25 mouse cellular contexts compared by ENCODE assay signal in the genomic region with DNA sequence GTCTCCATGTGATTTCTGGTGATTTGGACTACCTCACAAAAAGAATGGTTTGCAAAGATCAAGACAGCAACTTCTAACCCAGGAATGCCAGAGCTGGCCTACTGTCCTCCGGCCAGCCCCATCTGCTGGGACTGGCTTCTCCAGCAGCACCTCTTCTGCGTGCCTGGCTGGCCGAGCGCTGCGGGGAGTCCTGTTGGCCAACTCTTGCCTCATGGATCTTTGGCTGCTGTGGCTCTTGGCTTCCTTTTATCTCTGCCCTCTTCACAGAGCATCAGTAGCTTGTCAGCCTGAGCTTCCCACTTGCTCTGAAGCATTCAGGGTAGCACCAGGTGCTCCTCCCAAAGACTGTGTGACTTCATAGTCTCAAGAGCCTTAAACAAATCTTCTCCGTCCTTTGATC. TPM values are rescaled to one million over a fixed set of nuclear protein-coding genes. Genes with fewer than 3 reads are reported as not detected.
DNase-seq lines count a peak whose midpoint lies in the region; ATAC-seq lines count a peak whose summit lies in the region.
"Had no signal": no experiment of that assay in that cellular context is flagged by ENCODE, and none has a peak within 500 bp of the region (broad histone marks: within the 10 kb centered on the region; RNA-seq: fewer than 3 reads in every experiment).

No protein-coding gene starts in this region.

- H3K4me1 ChIP-seq in heart, embryonic 10.5 days: no peaks in the 10 kb centered on the region
- H3K4me1 ChIP-seq in hindbrain, embryonic 14.5 days (replicated peaks; ENCODE audit: control insufficient read depth, insufficient read depth, low read length): no peaks in the 10 kb centered on the region
- no peaks in the 10 kb centered on the region for H3K4me1 ChIP-seq in hindbrain, embryonic 13.5 days (replicated peaks)
- H3K4me1 ChIP-seq: forebrain, embryonic 13.5 days; intestine, embryonic 15.5 days; liver, embryonic 12.5 days had no signal

- no peak overlapping the region for H3K4me2 ChIP-seq in hindbrain, embryonic 14.5 days (replicated peaks)
- no peak overlapping the region for H3K4me2 ChIP-seq in hindbrain, embryonic 13.5 days
- H3K4me2 ChIP-seq: forebrain, embryonic 13.5 days; intestine, embryonic 15.5 days; liver, embryonic 12.5 days; midbrain, embryonic 11.5 days had no signal

- H3K4me3 ChIP-seq in heart, embryonic 10.5 days: no peak overlapping the region
- H3K4me3 ChIP-seq in hindbrain, embryonic 14.5 days (replicated peaks; ENCODE audit: low read length): no peak overlapping the region
- no peak overlapping the region for H3K4me3 ChIP-seq in hindbrain, embryonic 13.5 days
- H3K4me3 ChIP-seq: forebrain, embryonic 13.5 days; intestine, embryonic 15.5 days; layer of hippocampus, adult 2 months; left cerebral cortex, adult 2 months; liver, embryonic 12.5 days had no signal

- ATAC-seq in hindbrain, embryonic 14.5 days (ENCODE audit: low FRiP score): no peak
- ATAC-seq in hindbrain, embryonic 13.5 days (ENCODE audit: low FRiP score): no peak
- ATAC-seq: CD4-positive, CD25-positive, alpha-beta regulatory T cell, adult 4 months; forebrain, embryonic 13.5 days; intestine, embryonic 15.5 days; liver, embryonic 12.5 days; liver, postnatal 0 days; midbrain, embryonic 16.5 days had no signal

- H3K9me3 ChIP-seq in heart, embryonic 10.5 days: no peaks in the 10 kb centered on the region
- H3K9me3 ChIP-seq in hindbrain, embryonic 14.5 days (ENCODE audit: control insufficient read depth, low read length): no peaks in the 10 kb centered on the region
- no peaks in the 10 kb centered on the region for H3K9me3 ChIP-seq in hindbrain, embryonic 13.5 days
- H3K9me3 ChIP-seq: forebrain, embryonic 13.5 days; intestine, embryonic 15.5 days; liver, embryonic 12.5 days had no signal

- DNase-seq in cerebellum, adult 8-10 months: peak; percentile 46
- no peak for DNase-seq in cerebellum, adult 11-12 months
- peak; percentile 92 for DNase-seq in heart, adult 11 months
- no peak for DNase-seq in heart, embryonic 10.5 days (ENCODE audit: low spot score)
- no peak for DNase-seq in hindbrain, embryonic 14.5 days (ENCODE audit: low spot score)
- no peak for DNase-seq in retina, embryonic 14.5 days (ENCODE audit: low spot score)
- DNase-seq: adrenal gland, postnatal 36 days; gastrocnemius, postnatal 25 days; kidney, adult 2 months; kidney, postnatal 36 days; liver, postnatal 0 days; lung, postnatal 36 days; right cerebral cortex, adult 18-20 months; spleen, adult 18-20 months; thymus, postnatal 14 days had no signal

- H3K9ac ChIP-seq in hindbrain, embryonic 14.5 days: no peak overlapping the region
- no peak overlapping the region for H3K9ac ChIP-seq in hindbrain, embryonic 13.5 days
- H3K9ac ChIP-seq: forebrain, embryonic 13.5 days; intestine, embryonic 15.5 days; liver, embryonic 12.5 days; liver, postnatal 0 days had no signal

- H3K36me3 ChIP-seq in heart, embryonic 10.5 days: peaks cover 93% of the 10 kb centered on the region
- peaks cover 78% of the 10 kb centered on the region for H3K36me3 ChIP-seq in hindbrain, embryonic 14.5 days (replicated peaks; ENCODE audit: control insufficient read depth, insufficient read depth)
- H3K36me3 ChIP-seq in hindbrain, embryonic 13.5 days: peaks cover 82% of the 10 kb centered on the region

- 94% methylated on average over 6 of the region's 6 CpGs for WGBS in heart, embryonic 10.5 days
- WGBS in hindbrain, embryonic 14.5 days: 94% methylated on average over 6 of the region's 6 CpGs
- 97% methylated on average over 6 of the region's 6 CpGs for WGBS in hindbrain, embryonic 13.5 days

- H3K27me3 ChIP-seq in heart, embryonic 10.5 days (ENCODE audit: insufficient read depth, poor library complexity, severe bottlenecking): no peaks in the 10 kb centered on the region
- H3K27me3 ChIP-seq in hindbrain, embryonic 14.5 days (ENCODE audit: control insufficient read depth, insufficient read depth, low read length): no peaks in the 10 kb centered on the region
- no peaks in the 10 kb centered on the region for H3K27me3 ChIP-seq in hindbrain, embryonic 13.5 days
- H3K27me3 ChIP-seq: forebrain, embryonic 13.5 days; intestine, embryonic 15.5 days; liver, embryonic 12.5 days had no signal

- no peak overlapping the region for H3K27ac ChIP-seq in heart, embryonic 10.5 days
- H3K27ac ChIP-seq in hindbrain, embryonic 14.5 days: 0 out of 2 replicates have a peak overlapping the region, but pooled peaks have one; percentile 5
- H3K27ac ChIP-seq in hindbrain, embryonic 13.5 days: no peak overlapping the region
- H3K27ac ChIP-seq: forebrain, embryonic 13.5 days; intestine, embryonic 15.5 days; left cerebral cortex, adult 2 months; liver, embryonic 12.5 days had no signal

RNA-seq across cellular contexts. Expression of a gene that starts 25.5 kb away (rescaled TPM):
- not detected in 2 replicates for polyA plus RNA-seq in heart, embryonic 10.5 days (2016; fragmentation: Nextera tagmentation; extraction: Ambion mirVana)
- 98.6 and 100 TPM in 2 replicates for polyA plus RNA-seq in hindbrain, embryonic 14.5 days (2014; fragmentation: Nextera tagmentation; extraction: Ambion mirVana)
- polyA plus RNA-seq in hindbrain, embryonic 13.5 days (2015; fragmentation: Nextera tagmentation; extraction: Ambion mirVana): 50.2 and 52.0 TPM in 2 replicates
- polyA plus RNA-seq: CD4-positive, CD25-positive, alpha-beta regulatory T cell, adult 4 months; kidney, adult 2 months; liver, embryonic 12.5 days; liver, postnatal 0 days; urinary bladder, adult 2 months had no signal

RNA-seq across cellular contexts. Expression of a gene that starts 36.8 kb away (rescaled TPM):
- polyA plus RNA-seq in heart, embryonic 10.5 days (2016; fragmentation: Nextera tagmentation; extraction: Ambion mirVana): 94.8 and 106 TPM in 2 replicates
- polyA plus RNA-seq in hindbrain, embryonic 14.5 days (2014; fragmentation: Nextera tagmentation; extraction: Ambion mirVana): 51.1 and 62.7 TPM in 2 replicates
- 68.0 and 71.0 TPM in 2 replicates for polyA plus RNA-seq in hindbrain, embryonic 13.5 days (2015; fragmentation: Nextera tagmentation; extraction: Ambion mirVana)

RNA-seq across cellular contexts. Expression of a gene that starts 46.2 kb away (rescaled TPM):
- polyA plus RNA-seq in heart, embryonic 10.5 days (2016; fragmentation: Nextera tagmentation; extraction: Ambion mirVana): 4.5 and 10.6 TPM in 2 replicates
- polyA plus RNA-seq in hindbrain, embryonic 14.5 days (2014; fragmentation: Nextera tagmentation; extraction: Ambion mirVana): 23.5 and 27.2 TPM in 2 replicates
- polyA plus RNA-seq in hindbrain, embryonic 13.5 days (2015; fragmentation: Nextera tagmentation; extraction: Ambion mirVana): 13.0 and 13.2 TPM in 2 replicates

Comparison
In these comparisons a context has a peak if more than half of its experiments do, and no peak if none do; other contexts are left out.
1. DNase-seq: peak in cerebellum, adult 8-10 months (single experiment) and heart, adult 11 months (single experiment); none in cerebellum, adult 11-12 months (single experiment), heart, embryonic 10.5 days (single experiment), hindbrain, embryonic 14.5 days (single experiment) and retina, embryonic 14.5 days (single experiment).
2. RNA of a gene that starts 25.5 kb away (polyA plus RNA-seq): 98.6 to 100 TPM in hindbrain, embryonic 14.5 days and 50.2 to 52.0 TPM in hindbrain, embryonic 13.5 days; not detected in heart, embryonic 10.5 days; every median in the first group is over 10 times any median in the second.